Mouse (Mus musculus) urinary bladder, adult 18-20 months (tissue): ENCODE results near the gene Xpnpep1.
A peak's percentile ranks its signal among the peaks of the same experiment; 100 is the strongest.

ENCODE experiments used
- DNase-seq, 2 experiments: peaks; one replicate each; pipeline ENCODE4 v3.0.0; 2022; ENCODE audit warnings: low spot score in 2 of 2, mixed read lengths in 2 of 2

The Xpnpep1 gene

GRCm38 (mm10) chr19:53002166-53003095, 37.6 kb downstream of the Xpnpep1 start:
- no peak for DNase-seq

- DNase-seq, result no peak
Measured at GRCm38 (mm10) chr19:52992880-52993440, 47.1 kb downstream of the Xpnpep1 start.

GRCm38 (mm10) chr19:52991924-52992323, 48.1 kb downstream of the Xpnpep1 start:
- no peak for DNase-seq

GRCm38 (mm10) chr19:52979020-52979711, 60.8 kb downstream of the Xpnpep1 start:
- DNase-seq, result no peak

- peak; percentile 37 to 71 for DNase-seq
Measured at GRCm38 (mm10) chr19:52975564-52976185, 64.3 kb downstream of the Xpnpep1 start.

GRCm38 (mm10) chr19:52966339-52966738, 73.7 kb downstream of the Xpnpep1 start:
- DNase-seq, result no peak

- DNase-seq, result no peak
Measured at GRCm38 (mm10) chr19:52962745-52963144, 77.3 kb downstream of the Xpnpep1 start.

GRCm38 (mm10) chr19:52922678-52923495, 117.1 kb downstream of the Xpnpep1 start:
- DNase-seq, result peak; percentile 16 to 47

GRCm38 (mm10) chr19:52904182-52904581, 135.8 kb downstream of the Xpnpep1 start:
- DNase-seq, result no peak

- no peak for DNase-seq
Measured at GRCm38 (mm10) chr19:52891807-52892442, 148.1 kb downstream of the Xpnpep1 start.
